Mouse (Mus musculus): ENCODE results near the gene Tasp1. TPM values are rescaled to one million over a fixed set of nuclear protein-coding genes. Genes with fewer than 3 reads are reported as not detected.
"Not testable (repeated sequence)": the region's sequence is repeated elsewhere in the genome, so short reads cannot be mapped to it uniquely, and the experiment has no call there.

Tasp1 gene
- polyA plus RNA-seq, 1 experiment from 2014 or later = 16.0 TPM

DNA sequence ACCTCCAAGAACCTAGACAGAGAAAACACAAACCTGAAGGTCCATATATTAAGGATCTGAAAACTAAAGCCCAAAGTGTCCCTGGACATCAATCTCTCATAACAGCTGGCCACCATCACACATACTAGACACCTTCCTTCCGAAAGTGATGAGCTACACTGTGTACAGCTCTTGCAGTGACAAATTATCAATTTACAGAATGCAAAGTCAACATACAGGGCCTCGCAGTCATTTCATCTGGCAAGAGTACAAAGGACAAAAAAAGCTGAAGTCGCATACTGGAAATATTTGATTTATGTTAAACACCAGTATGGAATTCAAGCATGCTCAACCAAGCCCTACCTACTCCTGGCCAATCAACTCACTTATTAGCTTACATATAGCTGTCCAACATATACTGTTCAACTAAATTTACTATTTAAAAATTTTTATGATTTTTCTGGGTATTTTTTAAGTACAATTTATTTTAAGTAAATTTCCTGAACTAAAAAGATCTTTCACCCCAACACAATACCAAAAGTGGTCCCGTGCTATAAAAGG is 132.5 kb downstream of the Tasp1 start:
- 0 out of 2 replicates have a peak, but pooled peaks cover 3% of the 10 kb centered on the region for H3K4me1 ChIP-seq (replicated peaks)
- no peak overlapping the region for H3K9ac ChIP-seq (replicated peaks)
- H3K4me2 ChIP-seq (replicated peaks) = no peak overlapping the region
- no peak for ATAC-seq
- 95% methylated on average over 4 of the region's 4 CpGs for WGBS
- no peak overlapping the region for H3K4me3 ChIP-seq (replicated peaks)
- no peaks in the 10 kb centered on the region for H3K27me3 ChIP-seq
- H3K9me3 ChIP-seq = no peaks in the 10 kb centered on the region
- H3K27ac ChIP-seq = no peak overlapping the region
- no peaks in the 10 kb centered on the region for H3K36me3 ChIP-seq

- no peaks in the 10 kb centered on the region for H3K27me3 ChIP-seq
- no peak overlapping the region for H3K27ac ChIP-seq
- no peak overlapping the region for H3K9ac ChIP-seq (replicated peaks)
- ATAC-seq = no peak
- no peaks in the 10 kb centered on the region for H3K36me3 ChIP-seq
- no peak overlapping the region for H3K4me2 ChIP-seq (replicated peaks)
- no peaks in the 10 kb centered on the region for H3K9me3 ChIP-seq
- H3K4me1 ChIP-seq (replicated peaks) = no peaks in the 10 kb centered on the region
- 79% methylated on average over 2 of the region's 2 CpGs for WGBS
- H3K4me3 ChIP-seq (replicated peaks) = no peak overlapping the region
These were observed 134.4 kb downstream of the Tasp1 start for GRCm38 (mm10) chr2:139932211-139932610.

DNA sequence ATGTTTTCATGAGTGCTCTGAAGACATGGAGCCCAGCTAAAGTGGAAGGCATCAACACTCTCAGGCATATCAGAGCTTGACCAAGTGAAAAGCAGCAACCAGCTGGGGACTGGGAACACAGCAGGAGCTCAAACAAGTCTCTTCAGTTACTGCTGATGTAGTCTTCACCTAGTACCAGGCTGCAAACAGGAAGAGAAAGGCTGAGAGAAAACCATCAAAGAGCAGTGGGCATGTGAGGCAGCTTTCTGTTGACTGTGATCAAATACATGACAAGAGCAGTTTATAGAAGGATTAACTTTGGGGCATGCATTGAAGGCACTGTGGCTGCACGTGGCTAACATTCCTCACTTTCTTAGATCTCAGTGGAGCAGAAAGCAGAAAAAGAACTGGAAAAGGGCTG is 141.7 kb downstream of the Tasp1 start:
- Histone ChIP-seq H3K9ac (replicated peaks) (no peak overlapping the region), H3K27ac (no peak overlapping the region), H3K27me3 (no peaks in the 10 kb centered on the region), H3K4me3 (replicated peaks) (no peak overlapping the region), H3K36me3 (no peaks in the 10 kb centered on the region), H3K4me1 (replicated peaks) (0 out of 2 replicates have a peak, but pooled peaks cover 4% of the 10 kb centered on the region), H3K9me3 (no peaks in the 10 kb centered on the region), H3K4me2 (replicated peaks) (no peak overlapping the region)
- ATAC-seq = no peak
- WGBS = 3% methylated on average over 1 of the region's 1 CpGs

DNA sequence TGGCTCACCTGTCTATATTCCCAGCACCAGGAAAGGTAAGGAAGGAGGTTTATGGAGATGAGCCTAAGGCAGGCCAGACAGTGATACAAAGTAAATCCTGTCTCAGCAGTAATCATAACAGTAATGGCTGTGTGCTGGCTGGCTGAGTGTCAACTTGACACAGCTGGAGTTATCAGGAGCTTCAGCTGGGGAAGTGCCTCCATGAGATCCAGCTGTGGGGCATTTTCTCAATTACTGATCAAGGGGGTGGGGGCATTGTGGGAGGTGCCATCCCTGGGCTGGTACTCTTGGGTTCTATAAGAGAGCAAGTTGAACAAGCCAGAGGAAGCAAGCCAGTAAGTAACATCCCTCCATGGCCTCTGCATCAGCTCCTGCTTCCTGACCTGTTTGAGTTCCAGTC is 145.2 kb downstream of the Tasp1 start:
- not testable (repeated sequence) for H3K9me3 ChIP-seq; H3K4me1 ChIP-seq (replicated peaks); H3K36me3 ChIP-seq; H3K4me3 ChIP-seq (replicated peaks); H3K27me3 ChIP-seq; H3K9ac ChIP-seq (replicated peaks); H3K27ac ChIP-seq; ATAC-seq; H3K4me2 ChIP-seq (replicated peaks)

DNA sequence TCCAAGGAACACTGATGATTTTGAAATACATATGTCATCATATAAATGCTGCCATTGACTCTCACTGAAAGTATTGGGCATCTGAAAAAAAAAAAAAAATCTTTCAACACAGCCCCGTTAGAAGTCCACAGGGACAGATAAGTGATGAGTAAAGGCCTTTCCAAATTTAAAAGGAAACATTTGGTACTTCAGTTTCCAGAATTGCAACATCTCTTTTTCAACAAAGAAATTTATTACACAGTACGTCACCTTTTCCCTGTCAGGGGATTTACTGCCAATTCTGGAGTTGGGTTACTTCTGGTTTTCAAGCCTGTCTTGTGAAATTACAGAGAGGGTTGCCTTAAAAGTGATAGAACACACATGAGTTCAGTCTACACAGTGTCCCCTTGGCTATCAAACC is 146.8 kb downstream of the Tasp1 start:
- 86% methylated on average over 2 of the region's 2 CpGs for WGBS
- no peaks in the 10 kb centered on the region for H3K4me1 ChIP-seq (replicated peaks)
- no peak for ATAC-seq

DNA sequence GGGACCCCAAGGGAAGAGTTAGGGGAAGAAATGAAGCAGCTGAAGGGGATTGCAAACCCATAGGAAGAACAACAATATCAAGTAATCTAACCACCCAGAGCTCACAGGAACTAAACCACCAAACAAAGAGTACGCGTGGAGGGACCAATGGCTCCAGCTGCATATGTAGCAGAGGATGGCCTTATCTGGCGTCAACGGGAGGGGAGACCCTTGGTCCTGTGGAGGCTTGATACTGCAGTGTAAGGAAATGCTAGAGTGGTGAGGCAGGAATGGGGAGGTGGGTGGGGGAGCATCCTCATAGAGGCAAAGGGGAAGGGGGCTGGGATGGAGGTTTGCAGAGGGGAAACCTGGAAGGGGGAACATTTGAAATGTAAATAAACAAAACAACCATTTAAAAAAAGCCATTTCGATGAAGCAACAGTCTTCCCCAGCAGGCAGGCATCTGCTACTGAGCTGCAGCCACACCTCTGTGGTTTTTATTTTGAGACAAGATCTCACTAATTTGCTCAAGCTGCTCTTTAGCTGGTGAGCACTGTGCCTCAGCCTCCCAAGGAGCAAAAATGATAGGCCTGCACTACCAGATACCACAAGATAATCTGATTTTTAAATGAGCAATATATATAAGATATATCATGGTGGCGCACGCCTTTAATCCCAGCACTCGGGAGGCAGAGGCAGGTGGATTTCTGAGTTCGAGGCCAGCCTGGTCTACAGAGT is 160.0 kb downstream of the Tasp1 start:
- Histone ChIP-seq H3K27me3 (no peaks in the 10 kb centered on the region), H3K4me3 (replicated peaks) (no peak overlapping the region), H3K9me3 (no peaks in the 10 kb centered on the region), H3K4me1 (replicated peaks) (no peaks in the 10 kb centered on the region), H3K9ac (replicated peaks) (no peak overlapping the region), H3K4me2 (replicated peaks) (no peak overlapping the region), H3K27ac (no peak overlapping the region), H3K36me3 (peaks cover 7% of the 10 kb centered on the region)
- whole genome bisulfite sequencing = 93% methylated on average over 9 of the region's 9 CpGs
- ATAC-seq = no peak

More for the DNA sequence above, 146.8 kb downstream of the Tasp1 start:
- no peak overlapping the region for H3K4me2 ChIP-seq (replicated peaks)
- no peak overlapping the region for H3K9ac ChIP-seq (replicated peaks)
- no peaks in the 10 kb centered on the region for H3K27me3 ChIP-seq
- H3K9me3 ChIP-seq = no peaks in the 10 kb centered on the region
- no peak overlapping the region for H3K4me3 ChIP-seq (replicated peaks)
- no peaks in the 10 kb centered on the region for H3K36me3 ChIP-seq
- no peak overlapping the region for H3K27ac ChIP-seq

DNA sequence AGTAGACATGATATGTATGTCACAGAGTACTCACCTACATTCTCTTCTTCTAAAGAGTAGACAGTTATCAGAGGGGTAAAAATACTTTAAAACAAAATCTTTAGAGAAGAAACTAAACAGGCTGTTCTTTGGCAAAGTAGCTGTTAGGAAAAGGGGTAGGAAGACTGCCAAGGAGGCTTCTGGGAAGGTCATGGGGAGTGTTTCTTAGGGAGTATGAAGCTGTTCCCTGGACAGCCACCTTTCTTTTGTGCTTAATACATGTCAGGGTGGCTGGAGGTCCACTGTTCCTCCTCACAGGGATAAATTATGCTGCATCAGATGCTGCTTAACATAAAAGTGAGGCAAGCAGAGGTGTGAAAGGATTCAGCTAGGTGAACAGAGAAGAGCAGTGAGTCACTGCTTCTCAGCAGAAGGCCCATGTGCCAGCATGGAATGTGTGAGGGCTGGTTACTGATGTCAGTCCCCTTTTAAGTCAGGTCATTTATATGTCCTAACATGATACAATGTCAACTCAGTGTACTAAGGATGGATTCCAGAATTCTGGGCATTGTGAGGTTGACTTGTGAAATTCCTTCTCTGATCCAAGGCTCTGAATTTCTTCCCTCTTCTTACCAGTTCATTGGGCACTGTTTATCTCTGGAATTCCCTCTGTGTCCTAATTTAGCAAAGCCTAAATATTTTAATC is 175.1 kb downstream of the Tasp1 start:
- no peak for ATAC-seq
- H3K4me2 ChIP-seq (replicated peaks) = no peak overlapping the region
- H3K4me3 ChIP-seq (replicated peaks) = no peak overlapping the region
- no peak overlapping the region for H3K9ac ChIP-seq (replicated peaks)
- H3K27ac ChIP-seq = no peak overlapping the region
- H3K27me3 ChIP-seq = no peaks in the 10 kb centered on the region
- no peaks in the 10 kb centered on the region for H3K4me1 ChIP-seq (replicated peaks)
- H3K9me3 ChIP-seq = no peaks in the 10 kb centered on the region
- no peaks in the 10 kb centered on the region for H3K36me3 ChIP-seq

DNA sequence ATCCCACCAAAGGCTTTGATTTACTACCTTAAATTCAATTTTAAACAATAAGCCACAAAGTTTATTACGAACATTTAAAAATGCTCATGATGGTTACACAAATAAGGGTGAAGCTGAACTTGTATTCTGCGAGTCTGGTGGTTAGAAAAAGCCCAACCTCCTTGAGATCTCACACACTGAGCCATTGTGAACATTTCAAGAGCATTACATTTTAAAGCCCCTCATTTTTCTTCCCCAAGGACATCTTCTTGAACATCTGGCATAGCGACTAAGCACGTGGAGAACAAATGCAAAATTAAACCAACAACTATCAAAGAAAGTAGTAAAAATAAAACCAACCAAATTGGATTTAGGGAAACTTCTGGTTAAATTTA is 182.4 kb downstream of the Tasp1 start:
- WGBS = 81% methylated on average over 4 of the region's 4 CpGs
- Histone ChIP-seq H3K4me3 (replicated peaks) (no peak overlapping the region), H3K9ac (replicated peaks) (no peak overlapping the region)

DNA sequence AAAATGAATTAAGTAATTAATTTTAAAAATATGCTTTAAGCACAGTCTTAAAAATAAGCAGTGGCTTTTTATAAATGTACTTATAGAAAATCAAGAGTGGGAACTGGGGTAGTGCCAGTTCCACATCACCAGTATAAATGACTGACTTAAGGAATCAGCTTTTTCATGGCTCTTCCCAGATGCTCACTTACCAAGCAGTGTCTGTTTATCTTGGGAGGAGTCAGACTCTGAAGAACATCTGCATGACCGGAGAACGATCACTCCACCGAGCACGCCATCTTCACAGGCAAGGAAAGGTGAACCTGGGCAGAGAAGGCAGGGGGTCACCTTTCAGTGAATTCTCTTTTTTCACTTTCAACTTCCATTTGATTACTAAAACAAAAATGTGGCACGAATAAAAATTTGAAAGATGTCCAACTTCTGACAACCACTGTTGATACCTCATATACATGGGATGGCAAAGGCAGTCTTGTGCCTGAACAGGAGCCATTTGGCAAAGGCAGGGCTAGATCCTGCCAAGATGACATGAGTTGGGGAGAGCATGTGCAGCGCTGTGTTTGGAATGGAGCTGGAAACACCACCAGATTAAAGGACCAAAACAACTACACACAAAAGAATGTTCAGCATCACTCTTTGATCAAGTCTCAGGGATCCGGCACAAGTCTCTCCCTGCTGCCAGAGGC is 182.9 kb downstream of the Tasp1 start:
- Histone ChIP-seq H3K9me3 (no peaks in the 10 kb centered on the region), H3K9ac (replicated peaks) (no peak overlapping the region), H3K4me2 (replicated peaks) (no peak overlapping the region), H3K4me3 (replicated peaks) (no peak overlapping the region), H3K27ac (no peak overlapping the region), H3K27me3 (no peaks in the 10 kb centered on the region), H3K36me3 (peaks cover 3% of the 10 kb centered on the region; the same call in 1 of the 2 replicates), H3K4me1 (replicated peaks) (no peaks in the 10 kb centered on the region)
- WGBS = 91% methylated on average over 7 of the region's 7 CpGs
- no peak for ATAC-seq

More for the DNA sequence above, 182.4 kb downstream of the Tasp1 start:
- no peaks in the 10 kb centered on the region for H3K4me1 ChIP-seq (replicated peaks)
- H3K4me2 ChIP-seq (replicated peaks) = no peak overlapping the region
- no peak for ATAC-seq
- H3K27ac ChIP-seq = no peak overlapping the region
- peaks cover 3% of the 10 kb centered on the region; the same call in 1 of the 2 replicates for H3K36me3 ChIP-seq
- H3K27me3 ChIP-seq = no peaks in the 10 kb centered on the region
- no peaks in the 10 kb centered on the region for H3K9me3 ChIP-seq

DNA sequence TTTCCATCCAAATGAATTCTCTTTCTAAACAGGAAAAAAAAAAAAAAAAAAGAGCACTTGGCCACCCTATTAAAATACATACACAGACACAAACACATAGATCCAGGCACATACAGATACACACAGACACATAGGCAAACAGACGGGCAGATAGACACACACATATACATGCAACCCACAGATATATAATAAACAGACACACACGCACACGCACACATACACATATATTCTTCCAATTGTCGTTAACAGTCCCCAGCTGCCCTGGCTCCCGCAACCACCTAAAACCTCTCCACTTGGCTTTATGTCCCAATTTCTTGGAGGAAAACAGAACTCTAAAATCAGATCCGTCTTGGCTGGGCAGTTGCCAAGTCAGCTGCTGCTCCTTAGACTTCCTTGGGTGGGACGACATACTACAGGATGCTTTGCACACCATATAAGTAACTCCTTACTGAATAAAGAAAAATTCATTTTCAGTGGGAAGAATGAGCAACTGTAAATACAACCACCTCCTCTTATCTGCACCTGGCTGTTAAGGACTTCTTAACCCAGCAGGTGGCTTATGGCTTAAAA is 188.5 kb downstream of the Tasp1 start:
- Histone ChIP-seq H3K9me3 (no peaks in the 10 kb centered on the region), H3K4me2 (replicated peaks) (no peak overlapping the region), H3K4me1 (replicated peaks) (peaks cover 7% of the 10 kb centered on the region), H3K27ac (no peak overlapping the region), H3K27me3 (no peaks in the 10 kb centered on the region), H3K9ac (replicated peaks) (no peak overlapping the region), H3K36me3 (peaks cover 2% of the 10 kb centered on the region; the same call in 1 of the 2 replicates), H3K4me3 (replicated peaks) (no peak overlapping the region)
- 91% methylated on average over 7 of the region's 7 CpGs for WGBS
- no peak for ATAC-seq

DNA sequence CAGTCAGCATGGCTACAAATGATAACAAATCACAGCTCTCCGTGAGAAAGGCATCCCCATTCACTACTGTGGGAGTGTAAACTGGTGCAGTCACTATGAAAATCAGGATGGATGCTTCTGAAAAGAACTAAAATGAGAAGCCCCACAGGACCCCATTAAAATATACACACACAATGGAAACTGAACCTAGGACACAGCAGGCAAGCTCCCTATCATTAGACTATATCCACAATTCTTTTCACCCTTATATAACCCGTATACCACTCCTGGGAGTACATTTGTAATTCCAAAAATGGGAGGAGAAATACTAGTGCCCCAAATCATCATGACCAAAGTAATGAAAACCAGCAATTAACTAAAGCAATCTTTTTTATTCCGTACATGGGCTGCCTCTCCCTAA is 190.7 kb downstream of the Tasp1 start:
- Histone ChIP-seq H3K4me1 (replicated peaks) (peaks cover 7% of the 10 kb centered on the region), H3K27me3 (no peaks in the 10 kb centered on the region), H3K27ac (no peak overlapping the region), H3K9me3 (no peaks in the 10 kb centered on the region), H3K9ac (replicated peaks) (no peak overlapping the region), H3K4me3 (replicated peaks) (no peak overlapping the region), H3K4me2 (replicated peaks) (no peak overlapping the region), H3K36me3 (no peaks in the 10 kb centered on the region)
- whole genome bisulfite sequencing = 67% methylated on average over 3 of the region's 3 CpGs
- ATAC-seq = 0 out of 2 replicates have a peak, but pooled peaks have one; percentile 17

DNA sequence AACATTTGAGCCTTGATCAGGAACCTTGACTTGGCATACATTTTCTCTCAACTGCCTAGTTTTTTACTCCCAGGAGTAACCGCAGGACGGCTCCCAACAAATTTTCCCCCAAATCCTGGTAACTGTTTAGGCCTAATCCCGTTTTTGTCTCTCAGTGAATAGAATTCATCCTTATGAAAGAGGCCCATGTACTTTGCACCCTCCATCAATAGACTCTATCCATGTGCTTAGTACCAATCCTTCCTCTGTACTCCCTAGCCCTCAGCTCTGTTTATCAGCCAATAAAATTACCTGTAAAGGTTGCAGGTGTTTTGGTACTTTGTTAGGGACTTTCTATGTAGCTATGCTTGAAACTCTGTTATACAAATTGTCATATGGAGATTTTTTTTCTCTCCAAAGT is 192.4 kb downstream of the Tasp1 start:
- Histone ChIP-seq H3K27me3 (no peaks in the 10 kb centered on the region), H3K9ac (replicated peaks) (no peak overlapping the region), H3K4me1 (replicated peaks) (peaks cover 7% of the 10 kb centered on the region), H3K27ac (no peak overlapping the region), H3K36me3 (no peaks in the 10 kb centered on the region), H3K4me3 (replicated peaks) (no peak overlapping the region), H3K4me2 (replicated peaks) (no peak overlapping the region), H3K9me3 (no peaks in the 10 kb centered on the region)
- ATAC-seq = no peak
- WGBS = 11% methylated on average over 3 of the region's 3 CpGs

Measured in midbrain, embryonic 13.5 days (tissue).